Mouse (Mus musculus) spleen, postnatal 36 days (tissue): ENCODE measurements at regions not wholly inside any gene's neighbourhood (a gene's known extent, or its start where the extent isn't known, plus 50 kb on each side); places are given as distances from the start of the nearest gene placed in this dataset.
"Not testable (repeated sequence)": the region's sequence is repeated elsewhere in the genome, so short reads cannot be mapped to it uniquely, and the experiment has no call there.

Source experiments
- DNase-seq, 2 experiments: peaks; one replicate each; pipeline ENCODE4 v3.0.0; 2022; ENCODE audit warnings: low spot score in 2 of 2, mixed read lengths in 1 of 2

DNA sequence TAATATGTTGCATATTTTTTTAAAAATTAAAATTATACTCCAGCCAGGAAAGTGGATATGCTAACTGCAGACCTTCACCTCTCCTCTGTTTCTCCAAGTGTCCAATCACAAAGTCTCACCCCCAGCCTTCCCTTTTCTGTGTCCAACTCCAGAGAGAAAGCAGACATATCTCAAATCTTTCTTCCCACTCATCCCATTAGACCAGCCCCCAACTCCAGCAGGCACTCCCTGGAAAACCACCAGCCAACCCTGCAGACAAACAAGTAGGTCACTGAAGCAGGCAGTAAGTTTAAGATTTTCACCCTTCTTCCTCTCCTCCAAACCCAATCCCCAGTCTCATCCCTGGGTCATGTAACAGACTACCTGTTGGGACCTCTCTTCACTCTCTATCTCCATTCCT lies 94.2 kb upstream of the Ptgfr start:
- no peak for DNase-seq

DNA sequence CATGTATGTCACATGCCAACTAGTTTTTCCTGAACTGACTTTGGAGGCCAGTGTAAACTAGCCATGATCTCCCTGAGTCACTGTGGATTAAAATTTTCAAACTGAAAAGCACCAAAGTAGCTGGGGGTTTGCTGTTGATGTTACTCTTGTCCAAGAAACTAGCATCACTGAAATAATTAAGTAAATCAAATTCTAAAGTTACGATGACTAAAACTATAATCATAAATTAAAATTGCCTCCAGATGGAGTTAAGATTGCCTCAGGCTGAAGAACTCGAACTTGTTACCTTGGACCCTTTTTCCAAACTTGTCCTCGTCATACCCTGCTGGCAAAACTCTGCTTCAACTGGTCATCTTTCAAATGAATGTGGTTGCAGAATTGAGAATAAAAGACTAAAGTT lies 93.7 kb upstream of the Ptgfr start:
- DNase-seq, result no peak

DNA sequence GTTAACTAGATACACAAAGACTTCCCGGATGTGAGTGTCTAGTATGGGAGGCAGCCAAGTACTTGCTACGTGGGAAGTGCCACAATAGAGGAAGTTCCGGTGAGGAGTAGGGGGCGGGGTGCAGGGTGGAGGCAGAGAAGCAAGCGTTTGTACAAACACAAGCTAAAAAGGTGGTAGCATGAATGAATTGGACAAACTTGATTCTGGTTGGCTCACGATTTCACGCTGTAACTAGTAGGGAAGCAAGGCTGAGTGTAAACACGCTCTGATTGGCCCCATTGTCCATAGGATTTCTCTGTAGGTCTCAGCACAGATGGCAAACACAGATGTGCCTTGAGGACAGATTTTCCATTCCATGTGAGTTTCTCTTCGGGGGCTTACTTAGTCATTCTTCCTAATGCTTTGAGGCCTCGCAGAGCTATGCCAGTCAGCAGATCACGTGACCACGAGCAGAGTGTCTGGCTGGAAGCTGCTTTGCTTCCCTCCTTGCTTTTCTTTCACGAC lies 76.6 kb upstream of the Ptgfr start:
- DNase-seq, result peak in 1 of 2 experiments; percentile 7

DNA sequence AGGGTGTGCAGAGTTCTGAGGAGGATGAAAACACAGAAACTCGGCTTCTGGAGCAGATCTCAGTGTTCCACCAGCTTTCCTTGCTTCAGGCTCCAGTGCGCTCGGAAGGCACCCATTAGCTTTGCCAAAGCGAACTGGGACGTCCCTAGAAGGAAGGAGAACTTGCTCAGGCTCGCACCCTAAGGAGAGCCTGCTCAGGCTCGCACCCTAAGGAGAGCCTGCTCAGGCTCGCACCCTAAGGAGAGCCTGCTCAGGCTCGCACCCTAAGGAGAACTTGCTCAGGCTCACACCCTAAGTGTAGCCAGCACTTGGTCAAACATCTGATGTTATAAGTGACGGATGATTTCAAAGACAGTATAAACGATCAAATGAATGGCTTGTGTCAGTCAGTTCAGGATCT lies 74.9 kb upstream of the Ptgfr start:
- not testable (repeated sequence) for DNase-seq

DNA sequence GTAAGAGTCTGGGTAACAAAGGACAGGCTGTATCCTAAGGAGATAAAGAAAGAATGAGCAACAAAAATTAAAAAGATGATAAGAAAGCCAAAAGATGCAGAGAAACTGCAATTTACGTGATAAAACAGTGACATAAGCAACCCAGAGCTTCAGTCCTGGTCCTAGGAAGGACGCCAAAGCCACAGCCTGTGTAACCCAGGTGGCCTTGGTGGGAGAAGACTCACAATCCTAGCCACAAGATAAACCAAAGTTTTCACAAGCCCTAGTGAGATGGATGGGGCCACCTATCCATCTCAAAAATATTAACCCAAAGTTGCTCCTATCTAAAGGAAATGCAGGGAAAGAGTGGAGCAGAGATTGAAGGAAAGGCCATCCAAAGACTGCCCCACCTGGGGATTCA lies 73.4 kb upstream of the Ptgfr start:
- DNase-seq, result no peak

DNA sequence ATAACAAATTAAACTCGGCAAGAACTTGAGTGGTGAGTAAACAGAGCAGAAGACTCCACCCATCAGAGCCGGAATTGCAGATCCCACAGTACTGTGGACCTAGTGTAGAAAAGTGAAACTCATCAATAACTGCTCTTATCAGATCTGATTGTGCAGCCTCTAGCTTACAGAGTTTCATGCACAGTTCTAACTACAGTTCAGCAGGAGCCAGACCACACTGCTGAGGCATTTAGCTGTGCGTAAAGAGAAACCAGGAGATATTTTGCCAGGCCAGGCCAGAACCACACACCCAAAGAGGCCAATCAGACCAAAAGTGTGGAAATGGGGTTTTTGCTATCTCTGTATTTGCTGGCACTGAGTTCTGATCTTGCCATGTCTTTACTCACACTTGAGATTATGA lies 71.9 kb upstream of the Ptgfr start:
- DNase-seq, result no peak

DNA sequence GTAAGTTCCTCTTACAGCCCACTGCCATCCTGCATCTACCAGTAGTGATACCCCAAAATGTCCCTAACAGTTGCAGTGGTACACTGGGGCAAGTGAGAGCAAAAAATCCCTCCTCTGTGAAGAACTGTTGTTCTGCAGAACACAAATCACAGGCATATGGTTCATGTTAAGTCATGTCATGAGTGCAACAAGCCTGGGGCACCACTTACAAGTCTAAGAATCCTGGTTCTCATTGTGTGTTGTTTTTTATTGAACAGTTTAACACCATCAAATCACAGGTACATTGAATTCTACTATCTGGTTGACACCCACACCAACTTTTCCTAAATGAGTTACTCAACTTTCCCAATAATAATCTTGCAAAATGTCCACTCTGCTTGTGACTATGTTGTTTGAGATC lies 71.5 kb upstream of the Ptgfr start:
- DNase-seq, result no peak

DNA sequence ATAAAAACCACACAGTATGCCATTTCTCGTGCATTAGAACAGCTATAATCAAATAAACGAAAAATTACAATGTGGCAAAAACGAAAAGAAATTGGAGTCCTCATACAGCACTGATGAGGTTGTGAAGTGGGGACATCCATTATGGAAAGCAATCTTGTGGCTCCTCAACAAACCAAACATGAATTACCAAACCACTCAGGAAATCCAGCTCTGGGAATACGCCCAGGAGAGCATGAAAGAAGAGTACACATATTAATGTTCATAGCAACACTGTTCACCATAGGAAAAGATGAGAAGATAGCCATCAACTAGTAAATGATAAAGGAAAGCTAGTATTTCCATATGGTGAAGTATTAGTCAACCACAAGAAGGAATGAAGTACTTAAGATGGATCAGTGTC lies 68.3 kb upstream of the Ptgfr start:
- DNase-seq, result no peak

DNA sequence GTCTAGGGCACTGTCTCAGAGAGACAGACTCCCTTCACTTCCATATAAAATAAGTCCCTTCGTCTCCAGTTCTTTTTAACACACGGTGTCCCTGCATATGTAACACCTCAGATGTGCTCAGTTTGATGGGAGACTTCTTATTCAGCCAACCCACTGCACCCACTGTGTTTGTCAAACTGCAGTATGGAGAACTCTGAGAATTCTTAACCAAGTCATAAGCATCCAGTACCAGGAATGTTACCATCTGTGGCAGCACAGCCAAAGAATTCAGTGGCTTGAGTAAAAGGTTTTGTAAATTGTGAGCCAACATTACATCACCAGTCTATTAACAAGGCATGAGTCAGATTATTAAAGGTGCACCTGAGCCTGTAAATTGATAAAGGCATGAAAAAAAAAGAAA lies 65.7 kb upstream of the Ptgfr start:
- no peak for DNase-seq

DNA sequence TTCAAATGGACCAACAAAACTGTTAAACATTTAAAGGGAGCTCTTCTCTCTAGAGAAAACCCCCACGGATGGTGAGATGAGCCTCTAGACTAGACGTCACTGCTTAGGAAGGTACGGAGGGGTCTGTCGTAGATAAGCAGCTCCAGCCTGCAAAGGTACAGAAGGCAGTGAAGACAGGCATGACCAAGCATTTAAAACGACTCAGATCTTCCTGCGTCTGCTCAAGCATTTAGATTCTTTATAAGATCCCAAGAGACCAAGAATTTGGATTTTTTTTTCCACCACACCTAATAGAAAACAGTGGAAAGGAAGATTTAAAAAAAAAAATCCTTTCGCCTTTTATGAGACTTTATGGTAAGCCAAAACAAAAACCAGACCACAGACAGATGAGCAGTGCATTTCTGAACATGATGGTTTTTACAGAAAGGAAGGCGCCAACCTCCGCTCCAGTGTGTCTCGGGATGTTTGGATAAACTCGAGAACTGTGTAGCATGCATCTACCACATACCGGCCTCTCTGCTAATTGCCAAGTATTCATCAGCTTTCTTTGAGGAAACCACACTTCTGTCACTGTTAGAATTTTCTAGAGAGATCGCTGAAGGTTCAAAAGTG lies 64.9 kb upstream of the Ptgfr start:
- no peak for DNase-seq

DNA sequence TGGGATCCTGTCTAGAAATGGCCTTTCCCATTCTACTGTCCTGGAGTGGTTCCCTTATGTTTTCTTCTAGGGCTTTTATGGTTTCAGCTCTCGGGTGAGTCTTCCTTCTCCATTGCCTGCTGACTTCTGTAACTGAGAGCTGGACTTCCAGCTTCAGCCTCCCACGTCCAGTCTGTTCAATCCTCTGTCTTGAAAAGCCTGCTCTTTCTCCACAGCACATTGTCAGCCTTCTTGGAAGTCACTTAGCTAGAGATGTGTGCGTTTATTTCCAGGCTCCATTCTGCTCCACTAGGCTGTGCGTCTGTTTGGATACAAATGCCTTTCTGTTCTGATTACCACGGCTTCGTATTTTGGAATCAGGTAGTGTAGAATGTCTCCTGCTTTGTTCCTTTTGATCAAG lies 62.2 kb upstream of the Ptgfr start:
- no peak for DNase-seq

DNA sequence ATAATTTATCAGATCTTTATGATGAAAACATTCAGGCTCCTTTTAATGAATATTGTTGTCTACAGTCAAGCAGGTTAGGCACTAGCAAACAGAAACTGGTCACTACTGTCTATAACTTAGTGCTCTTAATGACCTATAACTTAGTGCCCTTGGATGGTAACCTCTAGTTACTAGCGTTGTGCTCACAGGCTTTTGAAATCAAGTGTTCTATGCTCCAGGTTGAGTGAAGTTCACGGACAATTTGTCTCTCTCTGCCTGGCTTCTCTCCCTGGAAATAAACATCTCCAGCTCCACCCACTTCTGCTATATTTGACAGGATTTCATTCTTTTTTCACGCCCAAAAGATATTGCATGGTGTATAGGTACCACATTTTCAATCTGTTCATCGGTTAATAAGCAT lies 61.7 kb upstream of the Ptgfr start:
- DNase-seq, result no peak

DNA sequence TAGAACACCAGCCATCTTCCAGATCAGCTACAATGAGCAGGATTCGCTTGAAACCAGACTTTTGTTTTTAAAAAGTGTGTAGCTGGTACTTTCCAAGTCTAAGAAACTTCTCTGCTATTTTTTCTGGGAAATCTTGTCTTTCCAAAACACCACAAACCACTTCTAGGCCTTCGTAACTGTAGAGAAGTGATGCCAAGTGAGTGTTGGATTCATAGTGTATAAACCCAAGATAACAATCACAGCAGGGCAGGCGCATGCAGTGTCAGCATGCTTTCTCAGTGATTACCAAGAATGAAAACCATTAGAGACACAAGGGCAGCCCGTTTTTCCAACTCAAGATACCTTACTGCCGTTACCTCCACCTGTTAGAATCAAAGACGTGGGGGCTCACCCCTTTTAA lies 58.9 kb upstream of the Ptgfr start:
- DNase-seq, result no peak

DNA sequence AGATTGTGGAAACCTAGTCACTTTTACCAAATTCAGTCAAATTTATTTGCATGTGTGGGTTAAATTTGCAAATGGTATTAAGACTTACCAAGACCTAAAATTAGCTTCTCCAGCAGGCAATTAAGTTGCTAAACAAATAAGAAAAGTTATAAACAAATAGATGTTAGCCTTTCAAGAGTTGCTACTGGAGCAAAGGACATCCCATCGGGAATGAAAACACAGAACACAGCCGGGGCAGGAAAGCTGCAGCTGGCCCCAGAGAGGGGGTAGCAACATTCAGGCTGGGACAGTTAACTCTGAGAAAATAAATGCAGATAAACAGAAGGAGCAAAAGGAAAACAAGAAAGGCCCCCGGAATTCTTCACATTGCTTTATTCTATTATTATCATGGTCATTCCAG lies 57.3 kb upstream of the Ptgfr start:
- no peak for DNase-seq

DNA sequence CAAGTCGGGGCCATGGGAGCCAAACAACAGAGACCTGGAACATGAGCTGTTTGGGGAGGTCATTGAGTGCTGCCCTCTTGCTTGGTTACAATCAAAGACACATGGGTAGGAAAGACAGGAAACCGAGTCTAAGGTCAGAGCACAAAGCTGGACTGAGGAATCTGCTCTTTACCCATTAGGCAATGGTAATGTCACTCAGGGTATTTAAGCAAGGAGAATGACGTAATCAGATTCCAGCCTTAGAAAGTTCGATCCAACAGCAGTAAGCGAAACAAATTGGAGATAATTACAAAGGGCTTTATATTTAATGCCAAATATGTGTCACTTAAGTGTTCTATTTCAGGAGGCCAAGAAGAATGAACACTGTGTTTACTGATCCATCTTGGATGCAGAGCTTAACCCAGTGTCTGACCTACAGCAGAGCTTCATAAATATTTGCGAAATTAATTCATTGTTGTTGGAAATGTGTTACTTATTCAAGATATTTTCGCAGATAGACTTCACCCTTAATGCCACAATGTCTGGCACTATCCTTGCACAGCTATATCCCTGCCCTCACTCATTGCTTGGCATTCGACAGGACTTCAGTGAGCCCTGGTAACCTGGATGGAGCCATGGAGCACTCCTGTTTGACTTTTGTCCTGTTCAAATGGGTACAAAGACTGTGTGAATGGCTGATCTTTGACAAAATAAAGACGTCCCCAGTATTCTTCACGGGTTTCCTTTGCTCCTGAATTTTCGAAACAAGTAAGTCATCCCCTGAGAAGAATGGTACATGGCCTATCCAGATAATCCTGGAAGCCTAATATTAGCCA lies 56.2 kb upstream of the Ptgfr start:
- no peak for DNase-seq

DNA sequence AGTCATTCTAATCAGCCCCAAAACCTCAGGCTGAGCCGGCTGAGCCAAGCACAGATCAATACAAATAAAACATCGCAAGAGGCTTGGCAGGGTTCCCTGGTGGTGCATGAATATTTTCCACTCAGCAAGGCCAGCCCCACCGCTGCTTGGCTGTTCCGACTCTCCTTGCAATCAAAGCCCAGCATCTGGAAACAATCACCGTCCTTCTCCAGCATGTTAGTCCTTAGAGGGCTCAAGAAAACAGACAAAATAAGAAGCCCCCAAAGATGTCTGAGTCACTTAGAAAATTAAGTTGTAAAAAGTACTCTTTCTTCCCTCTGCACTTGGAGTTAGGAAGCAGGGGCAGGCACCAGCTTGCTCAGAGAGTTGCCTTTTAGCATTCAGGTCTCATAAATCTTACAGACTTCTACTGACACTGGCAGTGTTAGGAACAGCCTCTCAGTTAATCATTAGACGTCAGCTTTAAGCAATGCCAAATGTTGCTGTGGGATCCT lies 54.4 kb upstream of the Ptgfr start:
- DNase-seq, result no peak

DNA sequence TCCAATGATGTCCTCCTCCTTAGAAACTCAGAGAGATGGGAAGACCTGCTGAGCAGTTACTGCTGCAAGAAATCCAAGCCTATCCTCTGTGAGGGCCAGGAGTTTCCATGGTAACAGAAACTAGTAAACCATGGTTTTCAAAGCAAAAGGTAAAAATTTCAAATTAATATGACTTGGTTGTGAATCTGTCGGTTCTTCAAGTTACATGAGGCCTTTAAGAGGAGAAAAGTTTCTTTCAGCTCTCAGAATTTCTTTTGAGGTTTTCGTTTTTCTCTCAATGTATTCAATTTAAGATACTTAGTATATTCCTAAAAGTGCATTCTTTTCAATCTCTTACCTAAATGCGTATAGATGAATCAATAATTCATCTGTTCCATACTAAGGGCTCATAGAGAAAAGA lies 53.9 kb upstream of the Ptgfr start:
- no peak for DNase-seq

DNA sequence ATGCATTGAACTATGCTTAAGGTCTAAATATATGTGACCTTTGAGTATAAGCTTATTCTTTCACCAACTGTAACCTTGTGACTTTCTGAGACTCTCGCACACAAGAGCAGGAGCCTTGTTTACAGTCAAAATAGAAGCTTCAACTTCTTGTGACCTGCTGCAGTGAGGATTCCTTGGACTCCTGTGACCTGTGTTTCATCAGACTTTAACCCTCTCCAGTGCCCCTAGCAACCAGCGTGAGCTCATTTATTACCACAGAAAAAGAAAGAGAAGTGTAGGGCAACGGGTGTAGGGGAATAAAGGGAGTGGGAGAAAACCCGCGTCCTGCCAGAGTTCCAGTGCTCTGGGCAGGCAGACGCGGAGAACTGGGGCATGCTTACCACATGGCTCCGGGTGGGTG lies 52.3 kb upstream of the Ptgfr start:
- DNase-seq, result no peak
